Mouse (Mus musculus) monocyte, adult 5-6 weeks (primary cell): ENCODE results near the gene Rnf169. TPM values are rescaled to one million over a fixed set of nuclear protein-coding genes. Genes with fewer than 3 reads are reported as not detected.
"Not testable (repeated sequence)": the region's sequence is repeated elsewhere in the genome, so short reads cannot be mapped to it uniquely, and the experiment has no call there.

Experiments
- ATAC-seq: fragments of 153-309, 156-312 bp; replicated peaks from 2 replicates; pipeline ENCODE4 v1.8.0; 2017; ENCODE audit warnings: mild to moderate bottlenecking; ENCODE audit not compliant: low TSS enrichment, insufficient number of reproducible peaks, severe bottlenecking, poor library complexity, low FRiP score
- total RNA-seq: library from RNA; stranded (forward); fragments of 200-1000, 200-491, 200-594 nt; gene quantifications from 3 replicates; pipeline ENCODE4 v1.2.3, GENCODE M21; 2017

Rnf169 gene
- total RNA-seq, 1 experiment from 2014 or later, result 41.4 TPM

DNA sequence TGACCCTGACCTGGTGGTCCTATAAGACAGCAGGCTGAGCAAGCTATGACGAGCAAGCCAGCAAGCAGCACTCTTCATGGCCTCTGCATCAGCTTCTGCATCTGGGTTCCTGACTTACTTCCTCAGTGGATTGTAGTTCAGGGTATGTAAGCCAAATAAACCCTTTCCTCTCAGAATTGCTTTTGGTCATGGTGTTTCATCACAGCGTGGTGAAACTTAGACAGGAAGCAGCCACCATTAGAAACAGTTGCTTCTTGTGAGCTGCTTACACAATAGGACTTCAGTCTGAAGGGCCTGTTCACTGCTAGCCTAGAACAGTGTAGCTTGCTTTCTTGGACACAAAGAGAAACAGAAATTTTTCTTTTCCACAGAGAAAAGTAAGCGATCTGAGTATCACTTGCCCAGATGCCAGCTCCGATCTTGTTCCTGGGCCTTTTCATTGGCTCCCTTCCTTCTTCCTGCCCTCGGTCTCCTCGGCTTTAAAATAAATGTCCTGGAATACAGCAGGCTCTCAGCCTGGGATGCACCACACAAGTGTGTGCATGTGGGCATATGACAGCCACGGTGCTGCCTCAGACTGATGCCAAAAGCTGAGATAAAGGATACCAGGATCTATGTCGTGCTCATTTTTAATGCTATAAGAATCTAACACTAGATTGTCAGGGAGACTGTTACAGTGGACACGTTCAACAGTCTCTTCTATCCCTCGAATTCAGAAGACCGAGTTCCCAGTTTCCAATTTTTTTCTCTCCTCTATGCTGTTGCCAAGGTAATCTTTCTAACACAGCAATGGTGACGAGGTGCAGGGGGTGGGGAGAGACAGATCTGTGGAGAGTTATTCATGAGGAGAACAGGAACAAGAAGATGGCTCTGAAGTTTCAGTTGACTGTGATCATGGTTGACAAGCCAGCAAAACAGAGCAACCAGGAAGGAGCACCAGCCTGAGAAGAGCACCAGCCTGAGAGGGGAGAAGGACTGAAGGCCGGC is 2.3 kb upstream of the Rnf169 start:
- no peak for ATAC-seq

GRCm38 (mm10) chr7:99981311-99981710 is 1.1 kb upstream of the Rnf169 start:
- no peak for ATAC-seq

DNA sequence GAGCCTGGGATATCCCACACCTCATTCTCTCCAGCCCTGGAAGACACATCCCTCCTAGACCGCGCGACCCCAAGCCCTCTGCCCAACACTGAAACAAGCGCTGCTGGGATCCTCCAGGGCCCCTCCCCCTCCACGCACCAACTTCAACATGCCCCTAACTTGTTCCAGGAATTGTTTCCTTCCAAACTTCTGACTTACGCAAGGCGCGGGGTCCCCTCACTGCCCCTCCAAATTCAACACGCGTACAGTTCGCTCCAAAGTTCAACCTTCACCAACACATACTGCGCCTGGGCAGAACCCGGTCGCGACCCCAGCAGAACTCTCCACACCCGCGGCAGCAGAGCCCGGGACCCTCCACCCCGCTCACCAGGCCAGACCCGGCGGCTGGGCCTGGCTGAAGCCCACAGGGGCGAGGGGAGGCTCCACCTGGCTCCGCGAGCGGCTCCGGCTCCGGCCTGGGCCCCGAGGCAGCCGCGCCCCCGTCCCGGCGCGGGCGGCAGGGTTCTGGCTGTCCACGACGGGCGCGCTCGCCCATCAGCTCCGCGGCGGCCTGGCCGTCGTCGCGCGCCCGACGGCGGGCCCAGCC is 609 bp downstream of the Rnf169 start:
- no peak for ATAC-seq

- ATAC-seq, result no peak
These were observed 1.2 kb downstream of the Rnf169 start for GRCm38 (mm10) chr7:99979081-99979480.

- ATAC-seq, result no peak
These were observed 2.2 kb downstream of the Rnf169 start for GRCm38 (mm10) chr7:99978041-99978440.

GRCm38 (mm10) chr7:99975819-99976575 is 4.3 kb downstream of the Rnf169 start:
- ATAC-seq, result no peak

DNA sequence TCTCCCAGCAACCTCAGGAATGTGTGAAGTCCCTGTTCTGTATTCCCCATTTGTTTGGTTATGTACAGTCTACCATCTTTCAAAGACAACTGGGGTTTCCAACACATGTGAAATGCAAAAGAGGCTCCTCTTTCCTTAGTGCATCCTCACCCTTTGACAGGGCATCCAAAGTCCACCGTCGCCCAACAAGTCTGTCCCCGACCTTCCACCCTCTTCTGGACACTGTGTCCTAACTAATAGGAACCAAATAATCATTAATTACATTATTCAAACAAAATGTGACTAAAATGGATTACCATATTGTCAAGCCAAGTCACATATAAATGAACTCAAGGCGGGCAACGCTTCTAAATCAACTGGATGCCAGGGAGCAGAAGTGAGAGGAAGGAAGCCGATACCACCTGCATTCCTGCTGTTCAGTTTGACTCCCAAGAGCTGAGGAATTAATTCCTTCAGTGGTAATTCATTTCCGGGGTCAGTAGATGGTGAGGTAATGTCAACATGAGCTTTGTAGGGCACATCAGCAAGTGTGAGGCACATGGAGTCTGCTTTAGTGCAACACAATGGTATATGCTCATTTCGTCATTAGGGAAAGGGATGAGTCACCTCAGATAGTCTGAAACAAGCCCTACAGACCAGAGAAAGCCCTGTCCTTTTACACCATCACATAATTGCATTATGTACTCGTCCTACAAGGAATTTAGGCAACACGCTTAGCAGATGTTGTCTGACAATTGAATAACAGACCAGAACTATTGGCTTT is 5.9 kb downstream of the Rnf169 start:
- ATAC-seq, result no peak; the same call in 1 of the 2 replicates

DNA sequence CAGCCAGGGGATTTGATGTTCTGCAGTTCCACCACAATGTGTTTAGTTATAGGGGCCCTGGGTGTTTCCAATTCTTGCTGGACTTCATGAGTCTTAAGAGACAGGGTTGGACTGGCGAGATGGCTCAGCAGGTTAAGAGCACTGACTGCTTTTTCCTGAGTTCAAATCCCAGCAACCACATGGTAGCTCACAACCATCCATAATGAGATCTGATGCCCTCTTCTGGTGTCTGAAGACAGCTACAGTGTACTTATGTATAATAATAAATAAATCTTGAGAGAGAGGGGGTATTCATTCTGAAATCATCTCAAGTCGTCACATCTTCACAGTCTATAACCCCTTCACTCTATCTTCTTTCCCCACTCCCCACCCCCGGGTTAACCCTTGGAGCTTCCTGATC is 7.3 kb downstream of the Rnf169 start:
- ATAC-seq, result not testable (repeated sequence)

GRCm38 (mm10) chr7:99971926-99972325 is 8.3 kb downstream of the Rnf169 start:
- no peak for ATAC-seq

- ATAC-seq, result no peak
These were observed 11.1 kb downstream of the Rnf169 start for GRCm38 (mm10) chr7:99969151-99969550.

DNA sequence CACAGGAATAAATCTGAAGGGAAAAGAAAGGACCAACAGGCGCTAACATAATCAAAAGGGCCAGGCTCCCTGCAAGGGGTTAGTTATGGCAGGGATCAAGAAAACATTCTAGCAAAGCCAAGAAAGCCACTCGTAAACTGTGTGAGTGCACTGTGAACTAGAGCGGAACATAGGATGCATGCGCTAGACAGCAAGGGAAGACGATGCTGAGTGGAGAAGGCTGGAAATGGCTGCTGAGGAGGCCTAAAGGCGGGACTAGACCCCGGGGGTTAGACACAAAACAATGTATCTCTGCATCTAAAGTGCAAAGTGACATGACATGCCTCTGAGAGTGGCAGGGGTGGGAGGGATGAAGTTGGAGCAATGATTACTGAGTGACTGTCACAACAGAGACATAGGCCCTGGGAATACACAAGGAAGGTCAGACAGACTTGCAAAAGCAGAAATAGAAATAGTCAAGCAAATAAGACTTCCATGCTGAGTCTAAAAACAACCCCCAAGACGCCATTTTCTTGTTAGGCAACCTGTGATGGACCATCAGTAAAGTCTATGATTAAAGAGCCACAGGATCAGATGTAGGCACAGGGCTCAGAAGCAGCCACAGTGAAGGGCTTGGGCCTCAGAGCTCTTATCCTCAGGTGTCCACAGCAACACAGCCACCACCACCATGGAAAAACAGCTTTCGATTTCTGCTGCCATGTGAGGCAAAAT is 14.1 kb downstream of the Rnf169 start:
- ATAC-seq, result no peak

GRCm38 (mm10) chr7:99965020-99965841 is 15.0 kb downstream of the Rnf169 start:
- no peak for ATAC-seq

DNA sequence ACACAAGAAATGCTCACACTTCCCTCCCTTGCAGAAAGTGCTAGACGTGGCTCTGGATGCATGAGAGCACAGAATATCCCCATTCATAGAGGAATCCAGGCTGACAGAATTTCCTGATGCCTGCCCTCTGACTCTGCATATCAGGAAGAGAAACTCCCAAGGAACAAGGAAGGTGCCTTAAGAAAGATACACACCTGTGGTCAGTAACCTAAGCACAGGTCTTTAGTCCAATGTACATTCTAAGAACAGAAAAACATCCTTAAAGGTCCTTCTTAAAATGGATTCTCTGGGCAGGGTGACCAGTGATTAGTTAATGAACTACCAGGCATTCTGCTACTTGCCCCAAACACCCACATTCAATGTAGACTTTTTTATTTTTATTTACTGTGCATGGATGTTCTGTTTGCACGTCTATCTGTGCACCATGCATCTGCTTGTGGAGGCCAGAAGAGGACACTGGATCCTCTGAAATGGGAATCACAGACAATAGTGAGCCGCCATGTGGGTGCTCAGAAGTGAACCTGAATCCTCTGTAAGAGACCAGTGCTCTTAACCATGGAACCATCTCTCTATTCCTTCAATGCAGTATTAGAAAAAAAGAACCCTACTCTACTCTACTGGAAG is 16.9 kb downstream of the Rnf169 start:
- no peak for ATAC-seq

DNA sequence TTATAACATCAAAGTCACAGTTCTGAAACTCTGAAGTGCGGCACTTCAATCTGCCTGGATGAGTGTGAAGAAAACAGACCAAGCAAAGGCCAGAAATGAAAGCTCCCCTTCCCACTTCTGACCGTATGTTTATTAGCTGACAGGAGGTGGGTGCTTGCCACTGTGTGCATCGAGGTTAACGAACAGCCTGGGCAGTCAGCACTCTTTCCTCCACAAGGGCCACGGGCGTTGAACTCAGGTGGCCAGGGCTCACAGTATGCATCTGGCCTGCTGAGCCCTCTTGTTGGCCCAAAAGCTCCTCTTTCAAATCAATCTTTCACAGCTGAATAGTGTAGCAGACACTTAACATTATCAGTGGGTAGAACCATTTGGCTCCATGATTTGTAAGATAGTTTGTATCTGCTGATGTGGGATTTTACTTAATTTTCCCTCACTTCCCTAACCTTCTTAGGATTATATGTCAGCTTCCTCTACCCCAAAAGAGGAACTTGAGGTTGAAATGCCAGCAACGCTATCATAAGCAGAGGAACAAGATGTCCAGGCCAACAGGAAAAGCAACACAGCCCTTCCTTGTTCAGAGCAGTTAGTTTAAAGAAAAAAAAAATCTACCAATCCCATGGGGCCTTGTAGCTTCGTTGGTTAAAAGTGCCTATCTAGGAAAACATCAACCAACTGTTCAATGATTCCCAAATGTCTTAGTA is 17.6 kb downstream of the Rnf169 start:
- peak; percentile 84 for ATAC-seq

DNA sequence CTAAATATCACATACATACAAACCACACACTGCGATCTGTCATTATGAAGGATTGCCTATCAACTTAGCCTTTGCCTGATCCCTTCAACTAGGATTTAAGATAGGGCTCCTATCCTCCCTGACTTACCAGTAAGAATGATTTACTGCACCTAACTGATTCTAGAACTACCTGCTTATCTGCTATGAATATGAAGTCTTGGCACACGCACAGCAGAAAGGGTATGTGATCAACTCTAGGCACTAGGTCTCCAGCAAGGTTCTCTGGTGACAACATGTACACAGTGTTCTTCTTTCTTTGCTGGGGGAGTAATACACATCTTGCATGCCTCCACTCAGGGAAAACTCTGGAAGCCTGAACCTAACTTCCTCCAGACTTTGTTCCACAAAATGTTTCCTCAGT is 18.7 kb downstream of the Rnf169 start:
- ATAC-seq, result no peak

DNA sequence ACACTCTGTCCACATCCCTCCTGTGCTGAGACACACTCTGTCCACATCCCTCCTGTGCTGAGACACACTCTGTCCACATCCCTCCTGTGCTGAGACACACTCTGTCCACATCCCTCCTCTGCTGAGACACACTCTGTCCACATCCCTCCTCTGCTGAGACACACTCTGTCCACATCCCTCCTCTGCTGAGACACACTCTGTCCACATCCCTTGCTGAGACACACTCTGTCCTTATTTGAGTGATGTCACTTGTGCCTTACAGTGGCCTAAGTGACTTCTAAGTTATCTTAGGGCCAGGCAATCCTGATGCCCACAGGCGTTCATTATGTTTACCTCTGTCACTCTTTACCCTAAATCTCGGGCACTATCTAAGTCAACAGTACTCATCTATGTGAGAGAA is 19.7 kb downstream of the Rnf169 start:
- not testable (repeated sequence) for ATAC-seq
